Mouse (Mus musculus): ENCODE data around the gene Gm4767.
"Not testable (repeated sequence)": the region's sequence is repeated elsewhere in the genome, so short reads cannot be mapped to it uniquely, and the experiment has no call there.

Gene Gm4767

GRCm38 (mm10) chr10:81811899-81812298, at the start of gene Gm4767:
Gene Gm4767, plus strand, starts transcription at chr10:81812186.
- not testable (repeated sequence) for DNase-seq (ENCODE audit: low read depth)

- DNase-seq (ENCODE audit: low read depth), result not testable (repeated sequence)
Observed at GRCm38 (mm10) chr10:81770506-81771403, 41.2 kb upstream of the Gm4767 start, which contains the start of gene Gm3055. Gene Gm3055, minus strand, starts transcription at chr10:81771161.

GRCm38 (mm10) chr10:81771404-81771777, 40.6 kb upstream of the Gm4767 start:
- not testable (repeated sequence) for DNase-seq (ENCODE audit: low read depth)

- DNase-seq (ENCODE audit: low read depth), result not testable (repeated sequence)
Observed at GRCm38 (mm10) chr10:81846219-81846618, 34.2 kb downstream of the Gm4767 start.

- DNase-seq (ENCODE audit: low read depth), result not testable (repeated sequence)
Observed at GRCm38 (mm10) chr10:81863409-81864407, 51.7 kb downstream of the Gm4767 start, which contains the start of gene Gm32687. Gene Gm32687, plus strand, starts transcription at chr10:81863934.

Data from fibroblast of lung, adult 2 months (primary cell).